Mouse (Mus musculus): Measurements from ENCODE around the gene Gsto2.

Gene Gsto2

GRCm38 (mm10) chr19:47891562-47892312 lies 26.4 kb downstream of the Gsto2 start:
- peak; percentile 78 for DNase-seq (ENCODE audit: low spot score)

- DNase-seq (ENCODE audit: low spot score): no peak
Observed at GRCm38 (mm10) chr19:47893092-47893491, 27.8 kb downstream of the Gsto2 start.

GRCm38 (mm10) chr19:47898472-47899079 lies 33.2 kb downstream of the Gsto2 start:
- DNase-seq (ENCODE audit: low spot score): no peak

- no peak for DNase-seq (ENCODE audit: low spot score)
Observed at GRCm38 (mm10) chr19:47900012-47900411, 34.7 kb downstream of the Gsto2 start.

- no peak for DNase-seq (ENCODE audit: low spot score)
Observed at GRCm38 (mm10) chr19:47900558-47900957, 35.2 kb downstream of the Gsto2 start.

- no peak for DNase-seq (ENCODE audit: low spot score)
Observed at GRCm38 (mm10) chr19:47902316-47903201, 37.2 kb downstream of the Gsto2 start.

GRCm38 (mm10) chr19:47903679-47904078 lies 38.3 kb downstream of the Gsto2 start:
- no peak for DNase-seq (ENCODE audit: low spot score)

GRCm38 (mm10) chr19:47905081-47905480 lies 39.7 kb downstream of the Gsto2 start:
- no peak for DNase-seq (ENCODE audit: low spot score)

- DNase-seq (ENCODE audit: low spot score): no peak
Observed at GRCm38 (mm10) chr19:47905603-47906002, 40.3 kb downstream of the Gsto2 start.

GRCm38 (mm10) chr19:47907596-47907995 lies 42.3 kb downstream of the Gsto2 start:
- no peak for DNase-seq (ENCODE audit: low spot score)

- DNase-seq (ENCODE audit: low spot score): no peak
Observed at GRCm38 (mm10) chr19:47908961-47909371, 43.6 kb downstream of the Gsto2 start.

GRCm38 (mm10) chr19:47909387-47910116 lies 44.2 kb downstream of the Gsto2 start:
- DNase-seq (ENCODE audit: low spot score): no peak

- DNase-seq (ENCODE audit: low spot score): no peak
Observed at GRCm38 (mm10) chr19:47910117-47910618, 44.8 kb downstream of the Gsto2 start.

GRCm38 (mm10) chr19:47910751-47911150 lies 45.4 kb downstream of the Gsto2 start:
- no peak for DNase-seq (ENCODE audit: low spot score)

- no peak for DNase-seq (ENCODE audit: low spot score)
Observed at GRCm38 (mm10) chr19:47913344-47913743, 48.0 kb downstream of the Gsto2 start.

GRCm38 (mm10) chr19:47914191-47914590 lies 48.9 kb downstream of the Gsto2 start:
- no peak for DNase-seq (ENCODE audit: low spot score)

GRCm38 (mm10) chr19:47915251-47915650 lies 49.9 kb downstream of the Gsto2 start:
- DNase-seq (ENCODE audit: low spot score): no peak

GRCm38 (mm10) chr19:47917396-47917795 lies 52.1 kb downstream of the Gsto2 start:
- DNase-seq (ENCODE audit: low spot score): no peak

- DNase-seq (ENCODE audit: low spot score): peak; percentile 25
Observed at GRCm38 (mm10) chr19:47918016-47918415, 52.7 kb downstream of the Gsto2 start.

- no peak for DNase-seq (ENCODE audit: low spot score)
Observed at GRCm38 (mm10) chr19:47918455-47919101, 53.2 kb downstream of the Gsto2 start.

All from adipocyte (in vitro differentiated cells).